Mouse (Mus musculus) c-Kit-positive CD71-positive TER-119-negative erythroid progenitor cells, embryonic 14.5 days (primary cell): ENCODE results near the gene Olfr1462.

ENCODE experiments used
- DNase-seq: peaks from one replicate; pipeline ENCODE4 v3.0.0-alpha.2; 2013; ENCODE audit warnings: low read depth

The Olfr1462 gene

GRCm38 (mm10) chr19:13185434-13185833 is at the start of gene Olfr1462:
TSS of gene Olfr1462 (plus strand) at chr19:13185734.
- DNase-seq: no peak

- no peak for DNase-seq
These were observed 36.1 kb upstream of the Olfr1462 start, which contains the start of gene Olfr1459 for GRCm38 (mm10) chr19:13149449-13149848. TSS of gene Olfr1459 (minus strand) at chr19:13149549.

- no peak for DNase-seq
These were observed 22.8 kb upstream of the Olfr1462 start, which contains the start of gene Olfr1461 for GRCm38 (mm10) chr19:13162700-13163099. TSS of gene Olfr1461 (plus strand) at chr19:13163000.

- no peak for DNase-seq
These were observed 36.1 kb downstream of the Olfr1462 start for GRCm38 (mm10) chr19:13221666-13222065.

GRCm38 (mm10) chr19:13231028-13231427 is 45.5 kb downstream of the Olfr1462 start, which contains the start of gene Olfr1463:
TSS of gene Olfr1463 (plus strand) at chr19:13231328.
- DNase-seq: no peak
